Mouse (Mus musculus): Measurements from ENCODE around the gene Cog1.

GRCm38 (mm10) chr11:113618672-113619419, 30.1 kb upstream of the Cog1 start, which contains the start of gene Sstr2:
- TF ChIP-seq CTCF (IDR thresholded peaks at IDR 0.05; ENCODE audit: borderline replicate concordance, insufficient read depth, low read depth, low read length) (no peak), POLR2A (IDR thresholded peaks at IDR 0.05; ENCODE audit: borderline replicate concordance, insufficient read depth, low read length) (no peak)

Data from cerebellum, adult 2 months (tissue).